Mouse (Mus musculus) layer of hippocampus, postnatal 25 days (tissue): ENCODE results near the gene Pkp1. TPM values are rescaled to one million over a fixed set of nuclear protein-coding genes. Genes with fewer than 3 reads are reported as not detected.

ENCODE experiments used
- DNase-seq, 2 experiments: peaks; one replicate each; pipeline ENCODE4 v3.0.0; 2022; ENCODE audit warnings: mixed read lengths in 2 of 2, low spot score in 1 of 2; ENCODE audit errors: extremely low spot score in 1 of 2
- total RNA-seq, 2 experiments: library from RNA; stranded (reverse); gene quantifications; 2 replicates each; pipeline ENCODE4 v1.2.3; 2021

The Pkp1 gene
- total RNA-seq, 2 experiments from 2014 or later, result not detected

GRCm38 (mm10) chr1:135861091-135861490 lies 57.9 kb downstream of the Pkp1 start:
- DNase-seq, result no peak

DNA sequence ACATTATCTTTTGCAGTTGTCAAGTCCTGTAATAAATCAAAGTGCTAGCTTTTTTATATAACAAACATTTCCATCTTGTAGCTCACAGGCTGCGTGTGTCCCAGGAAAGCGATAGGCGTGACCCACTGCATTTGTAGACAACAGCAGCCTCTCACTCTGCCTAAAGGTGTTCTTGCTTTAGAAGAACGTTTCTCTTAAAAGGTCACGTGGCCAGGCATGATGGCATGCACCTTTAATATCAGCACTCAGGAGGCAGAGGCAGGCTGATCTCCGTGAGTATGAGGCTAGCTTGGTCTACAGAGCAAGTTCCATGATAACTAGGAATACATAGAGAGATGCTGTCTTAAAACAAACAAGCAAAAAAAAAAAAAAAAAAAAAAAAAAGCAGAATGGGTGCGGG lies 60.5 kb downstream of the Pkp1 start:
- DNase-seq, result no peak

GRCm38 (mm10) chr1:135857137-135857775 lies 61.8 kb downstream of the Pkp1 start:
- no peak for DNase-seq

GRCm38 (mm10) chr1:135856070-135856469 lies 62.9 kb downstream of the Pkp1 start:
- DNase-seq, result no peak

DNA sequence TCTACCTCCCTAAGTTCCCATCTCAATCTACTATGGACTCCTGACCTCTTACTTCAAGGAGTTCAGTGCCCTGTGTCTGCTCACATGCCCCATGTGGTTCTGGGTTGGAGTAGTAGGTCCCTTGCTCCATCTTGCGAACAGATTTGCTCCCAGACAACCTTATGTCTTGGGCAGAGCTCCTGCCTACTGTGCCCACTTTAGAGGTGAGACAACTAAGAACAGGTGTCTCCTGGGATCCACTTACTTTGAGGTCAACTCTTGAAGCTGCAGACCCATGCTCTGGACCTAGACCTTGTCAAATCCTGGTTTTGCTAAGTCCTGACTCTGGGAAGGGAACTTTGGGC lies 63.7 kb downstream of the Pkp1 start:
- no peak for DNase-seq

GRCm38 (mm10) chr1:135854591-135855343 lies 64.2 kb downstream of the Pkp1 start:
- DNase-seq, result no peak

- DNase-seq, result no peak
Observed at GRCm38 (mm10) chr1:135853200-135853599, 65.8 kb downstream of the Pkp1 start.

- DNase-seq, result no peak
Observed at GRCm38 (mm10) chr1:135852044-135852756, 66.8 kb downstream of the Pkp1 start.

DNA sequence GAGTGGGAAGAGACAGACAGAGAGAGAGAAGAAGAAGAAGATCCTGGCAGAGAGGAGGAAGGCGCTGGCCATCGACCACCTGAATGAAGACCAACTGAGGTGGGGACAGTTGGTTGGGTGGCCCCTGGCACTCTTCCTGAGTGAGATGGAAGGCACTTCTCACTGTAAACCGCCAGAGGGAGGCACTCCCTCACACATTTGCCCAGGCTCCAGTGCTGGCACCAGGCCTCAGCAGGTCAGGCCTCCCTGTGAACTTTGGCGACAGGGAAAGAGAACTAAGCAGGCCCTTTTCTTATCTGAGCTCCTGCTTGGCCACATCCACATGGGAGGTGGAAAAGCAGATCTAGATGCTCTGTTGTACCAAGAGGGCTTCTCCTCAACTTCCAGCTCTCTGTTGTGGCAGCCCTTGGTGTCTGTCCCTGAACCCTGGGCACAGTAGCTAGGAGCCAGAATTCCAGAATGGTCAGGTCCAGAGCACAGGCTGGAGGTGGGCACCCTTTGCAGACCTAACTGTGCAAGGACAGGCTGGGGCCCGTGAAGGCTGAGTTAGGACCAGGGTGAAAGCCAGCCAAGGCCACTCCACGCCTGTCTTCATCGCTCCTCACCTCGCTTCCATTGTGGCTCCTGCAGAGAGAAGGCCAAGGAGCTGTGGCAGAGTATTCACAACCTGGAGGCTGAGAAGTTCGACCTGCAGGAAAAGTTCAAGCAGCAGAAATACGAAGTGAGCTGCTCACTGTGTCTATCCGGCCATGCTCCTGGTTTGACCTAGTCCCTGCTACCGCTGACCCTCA lies 68.1 kb downstream of the Pkp1 start:
- peak in 1 of 2 experiments; percentile 32 for DNase-seq

DNA sequence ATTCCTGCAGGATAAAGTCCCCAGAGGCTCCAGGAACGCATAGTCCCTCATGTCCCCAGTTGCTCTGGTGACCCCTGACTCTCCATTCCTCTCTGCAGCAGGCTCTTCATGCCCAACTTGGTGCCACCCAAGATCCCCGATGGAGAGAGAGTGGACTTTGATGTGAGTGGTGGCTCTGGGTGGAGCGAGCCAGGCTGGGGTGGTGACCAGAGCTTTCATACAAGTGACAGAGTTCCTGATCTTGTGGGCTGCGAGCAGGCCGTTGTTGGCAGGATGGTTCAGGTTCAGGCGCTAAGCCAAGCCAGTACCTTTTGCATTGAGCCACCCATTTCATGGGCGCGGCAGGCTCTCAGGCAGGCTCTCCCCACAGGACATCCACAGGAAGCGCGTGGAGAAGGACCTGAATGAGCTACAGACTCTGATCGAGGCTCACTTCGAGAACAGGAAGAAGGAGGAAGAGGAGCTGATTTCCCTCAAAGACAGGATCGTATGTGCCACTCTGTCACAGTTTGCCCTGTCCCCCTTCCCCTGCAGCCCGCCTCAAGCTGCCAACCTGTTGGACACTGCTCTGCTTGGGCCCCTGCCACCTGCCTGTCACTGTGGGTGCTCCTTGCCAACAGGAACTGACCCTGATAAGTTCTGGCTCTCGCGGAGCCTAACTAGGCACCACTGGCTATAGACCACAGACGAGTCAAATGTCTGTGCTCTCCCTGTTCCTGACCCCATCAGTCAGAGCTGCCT lies 71.2 kb downstream of the Pkp1 start:
- DNase-seq, result no peak

DNA sequence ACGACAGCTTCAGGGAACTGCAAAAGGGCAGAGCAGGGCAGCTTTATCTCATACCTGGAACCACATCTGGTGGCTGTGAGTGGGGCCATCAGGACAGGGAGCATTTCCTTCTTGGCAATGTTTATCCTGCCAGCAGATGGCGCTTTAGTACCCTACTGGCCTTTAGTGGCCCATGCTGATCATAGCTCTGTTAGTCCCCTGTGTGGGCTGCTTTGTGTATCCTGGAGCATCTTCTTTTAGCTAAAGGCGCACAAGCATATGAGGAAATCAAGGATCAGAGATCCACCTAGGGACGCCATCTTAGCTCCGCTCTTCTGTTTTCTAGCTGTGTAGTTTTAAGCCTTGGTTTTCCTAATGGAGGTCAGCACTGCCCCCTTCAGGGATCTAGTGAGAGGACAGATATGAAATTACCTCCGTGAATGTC lies 71.9 kb downstream of the Pkp1 start:
- peak in 1 of 2 experiments; percentile 50 for DNase-seq

DNA sequence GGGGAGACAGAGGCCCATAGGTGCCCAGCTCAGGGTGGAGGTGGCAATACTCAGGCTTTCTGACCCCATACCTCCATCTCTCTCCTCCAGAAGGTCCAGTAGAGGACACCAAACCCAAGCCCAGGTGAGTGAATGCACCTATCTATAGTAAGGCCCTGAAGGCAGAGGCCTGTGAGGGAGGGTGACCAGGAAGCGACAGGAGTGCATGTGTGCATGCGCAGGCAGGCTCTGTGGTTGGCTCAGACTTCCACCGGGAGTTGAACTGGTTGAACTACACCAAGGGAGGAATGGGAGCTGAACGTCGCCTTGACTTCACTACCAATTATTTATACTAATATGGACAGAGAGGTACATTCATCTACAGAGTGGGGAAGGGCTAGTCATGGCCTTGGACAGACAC lies 72.4 kb downstream of the Pkp1 start:
- DNase-seq, result no peak

GRCm38 (mm10) chr1:135844481-135844880 lies 74.5 kb downstream of the Pkp1 start:
- DNase-seq, result no peak

DNA sequence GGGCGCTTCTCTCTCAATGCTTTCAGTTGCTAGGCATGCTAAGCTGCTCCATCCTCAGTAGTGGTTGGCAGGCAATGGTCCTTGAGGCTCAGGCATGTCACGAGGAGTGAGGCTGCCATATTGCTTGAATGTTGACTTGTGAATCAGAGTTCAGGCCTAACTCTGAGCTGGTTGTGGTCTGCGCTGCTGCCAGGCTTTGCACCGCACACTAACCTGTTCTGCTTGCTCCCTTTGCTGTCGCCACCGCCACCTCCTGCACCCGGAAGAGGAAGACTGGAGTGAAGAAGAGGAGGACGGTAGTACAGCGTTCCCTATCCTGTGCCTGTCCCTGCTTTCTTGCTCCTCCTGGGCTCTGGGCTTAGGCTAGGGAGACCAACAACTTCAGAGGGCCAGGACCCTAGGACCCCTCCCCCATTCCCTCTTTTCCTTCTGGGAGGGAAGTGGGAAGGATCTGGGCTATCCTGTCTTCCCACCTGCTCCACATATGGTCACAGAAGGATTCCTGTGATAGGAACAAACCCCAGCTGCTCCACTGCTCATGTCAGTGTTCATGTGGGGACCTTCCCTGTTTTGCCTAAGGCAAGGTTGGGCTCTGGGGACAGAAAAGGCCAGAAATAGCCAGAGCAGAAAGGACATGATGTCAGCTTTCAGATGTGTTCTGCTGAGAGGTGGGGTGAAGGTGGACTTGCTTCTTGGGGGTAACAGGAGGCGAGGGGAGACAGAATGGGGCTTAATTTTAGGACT lies 75.3 kb downstream of the Pkp1 start:
- DNase-seq, result no peak

GRCm38 (mm10) chr1:135840675-135841395 lies 78.2 kb downstream of the Pkp1 start:
- no peak for DNase-seq

DNA sequence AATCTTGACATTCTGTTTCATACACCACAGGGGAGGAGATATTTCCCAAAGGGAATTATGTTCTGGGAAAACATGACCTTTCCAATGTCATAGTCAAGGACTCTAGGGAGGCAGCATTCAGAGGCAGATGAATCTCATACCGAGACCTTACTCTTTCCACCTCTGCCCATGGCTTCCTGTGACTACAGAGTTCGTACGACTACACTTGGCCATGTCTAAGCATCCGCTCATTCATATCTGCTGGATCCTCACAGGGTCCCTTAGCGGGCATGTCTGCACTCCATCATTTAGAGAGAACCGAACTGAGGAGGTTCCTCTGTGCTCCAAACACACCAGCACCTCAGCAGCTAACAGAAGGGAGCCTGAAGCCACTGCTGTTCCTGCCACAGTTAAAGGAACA lies 79.9 kb downstream of the Pkp1 start:
- no peak for DNase-seq

- no peak for DNase-seq
Observed at GRCm38 (mm10) chr1:135838626-135839025, 80.4 kb downstream of the Pkp1 start.

GRCm38 (mm10) chr1:135835716-135836483 lies 83.1 kb downstream of the Pkp1 start, which contains the start of gene Tnnt2:
Tnnt2 (plus strand) TSS chr1:135836354.
- no peak for DNase-seq
